Mouse (Mus musculus) right cerebral cortex, adult 2 months (tissue): ENCODE measurements around the gene Tmem171.

Source experiments
- DNase-seq, 2 experiments: peaks; one replicate each; pipeline ENCODE4 v3.0.0; 2021 to 2022; ENCODE audit warnings: low spot score in 2 of 2

The Tmem171 gene

GRCm38 (mm10) chr13:98693316-98693715 is 1.3 kb downstream of the Tmem171 start:
- no peak for DNase-seq

GRCm38 (mm10) chr13:98691956-98692515 is 2.6 kb downstream of the Tmem171 start:
- no peak for DNase-seq

GRCm38 (mm10) chr13:98690886-98691285 is 3.7 kb downstream of the Tmem171 start:
- no peak for DNase-seq

GRCm38 (mm10) chr13:98689605-98690290 is 4.9 kb downstream of the Tmem171 start:
- DNase-seq: no peak

GRCm38 (mm10) chr13:98687931-98688330 is 6.7 kb downstream of the Tmem171 start:
- DNase-seq: peak; percentile 37 to 44

GRCm38 (mm10) chr13:98684144-98684900 is 10.3 kb downstream of the Tmem171 start:
- DNase-seq: no peak

GRCm38 (mm10) chr13:98683412-98683811 is 11.2 kb downstream of the Tmem171 start:
- DNase-seq: no peak

GRCm38 (mm10) chr13:98680470-98681060 is 14.1 kb downstream of the Tmem171 start:
- no peak for DNase-seq

GRCm38 (mm10) chr13:98679631-98680041 is 15.0 kb downstream of the Tmem171 start:
- no peak for DNase-seq

GRCm38 (mm10) chr13:98679230-98679629 is 15.4 kb downstream of the Tmem171 start:
- DNase-seq: no peak

- no peak for DNase-seq
Observed at GRCm38 (mm10) chr13:98673922-98674321, 20.7 kb downstream of the Tmem171 start.

- DNase-seq: no peak
Observed at GRCm38 (mm10) chr13:98669296-98669695, 25.3 kb downstream of the Tmem171 start.

GRCm38 (mm10) chr13:98667316-98667715 is 27.3 kb downstream of the Tmem171 start:
- DNase-seq: no peak

GRCm38 (mm10) chr13:98665240-98665639 is 29.4 kb downstream of the Tmem171 start:
- DNase-seq: no peak

- no peak for DNase-seq
Observed at GRCm38 (mm10) chr13:98662173-98662675, 32.4 kb downstream of the Tmem171 start.

- peak; percentile 46 to 60 for DNase-seq
Observed at GRCm38 (mm10) chr13:98656034-98656471, 38.6 kb downstream of the Tmem171 start.

- no peak for DNase-seq
Observed at GRCm38 (mm10) chr13:98655346-98655745, 39.3 kb downstream of the Tmem171 start.

- no peak for DNase-seq
Observed at GRCm38 (mm10) chr13:98654129-98654939, 40.3 kb downstream of the Tmem171 start.

- peak; percentile 31 to 47 for DNase-seq
Observed at GRCm38 (mm10) chr13:98652194-98652593, 42.4 kb downstream of the Tmem171 start.

- no peak for DNase-seq
Observed at GRCm38 (mm10) chr13:98651228-98651977, 43.2 kb downstream of the Tmem171 start.
